Comparison of ENCODE assay signal across 11 mouse cellular contexts in genomic region chr12:117479680-117480079, GRCm38 (mm10). TPM values are rescaled to one million over a fixed set of nuclear protein-coding genes. Genes with fewer than 3 reads are reported as not detected.
DNase-seq lines count a peak whose midpoint lies in the region; ATAC-seq and TF ChIP-seq lines count a peak whose summit lies in the region.
"Had no signal": no experiment of that assay in that cellular context is flagged by ENCODE, and none has a peak within 500 bp of the region (broad histone marks: within the 10 kb centered on the region; RNA-seq: fewer than 3 reads in every experiment).

No protein-coding gene starts in this region.

- H3K36me3 ChIP-seq in forebrain, embryonic 11.5 days (ENCODE audit: control insufficient read depth, insufficient read depth, low read length): no peaks in the 10 kb centered on the region
- H3K36me3 ChIP-seq in forebrain, embryonic 14.5 days (ENCODE audit: control insufficient read depth, insufficient read depth, low read length): no peaks in the 10 kb centered on the region
- no peaks in the 10 kb centered on the region for H3K36me3 ChIP-seq in liver, embryonic 12.5 days
- H3K36me3 ChIP-seq in liver, embryonic 11.5 days (ENCODE audit: control insufficient read depth, insufficient read depth, low read length): no peaks in the 10 kb centered on the region
- no peaks in the 10 kb centered on the region for H3K36me3 ChIP-seq in lung, postnatal 0 days (ENCODE audit: insufficient read depth, low read length)
- H3K36me3 ChIP-seq: hindbrain, embryonic 12.5 days; liver, embryonic 13.5 days had no signal

- H3K4me1 ChIP-seq in forebrain, embryonic 11.5 days (replicated peaks; ENCODE audit: control insufficient read depth, insufficient read depth, low read length): no peaks in the 10 kb centered on the region; the same call in 1 of the 2 replicates
- H3K4me1 ChIP-seq in forebrain, embryonic 14.5 days (ENCODE audit: control insufficient read depth, insufficient read depth, low read length): peaks cover 5% of the 10 kb centered on the region
- no peaks in the 10 kb centered on the region for H3K4me1 ChIP-seq in liver, embryonic 12.5 days
- no peaks in the 10 kb centered on the region for H3K4me1 ChIP-seq in liver, embryonic 11.5 days (replicated peaks; ENCODE audit: control insufficient read depth, insufficient read depth, low read length)
- no peaks in the 10 kb centered on the region for H3K4me1 ChIP-seq in lung, postnatal 0 days (ENCODE audit: insufficient read depth, low read depth, low read length)
- H3K4me1 ChIP-seq: liver, embryonic 13.5 days had no signal

- TF ChIP-seq EP300 in lung, postnatal 0 days (IDR thresholded peaks at IDR 0.05): peak; percentile 57

- H3K9ac ChIP-seq in forebrain, embryonic 11.5 days (ENCODE audit: low read length): no peak overlapping the region
- H3K9ac ChIP-seq in forebrain, embryonic 14.5 days (ENCODE audit: low read length): no peak overlapping the region
- H3K9ac ChIP-seq in liver, embryonic 12.5 days: no peak overlapping the region
- no peak overlapping the region for H3K9ac ChIP-seq in liver, embryonic 11.5 days (ENCODE audit: low read depth, low read length)
- no peak overlapping the region for H3K9ac ChIP-seq in lung, postnatal 0 days (replicated peaks; ENCODE audit: low read depth)
- H3K9ac ChIP-seq: hindbrain, embryonic 12.5 days; liver, embryonic 13.5 days had no signal

- no peak overlapping the region for H3K4me2 ChIP-seq in forebrain, embryonic 11.5 days (ENCODE audit: low read depth, low read length, severe bottlenecking)
- no peak overlapping the region for H3K4me2 ChIP-seq in forebrain, embryonic 14.5 days (ENCODE audit: low read length)
- H3K4me2 ChIP-seq in liver, embryonic 12.5 days: 0 out of 2 replicates have a peak overlapping the region, but pooled peaks have one; percentile 1
- H3K4me2 ChIP-seq in liver, embryonic 11.5 days: no peak overlapping the region
- no peak overlapping the region for H3K4me2 ChIP-seq in lung, postnatal 0 days (replicated peaks; ENCODE audit: low read depth, low read length)
- H3K4me2 ChIP-seq: hindbrain, embryonic 12.5 days; liver, embryonic 13.5 days had no signal

- H3K27ac ChIP-seq in forebrain, embryonic 11.5 days (ENCODE audit: low read depth, low read length): no peak overlapping the region
- H3K27ac ChIP-seq in forebrain, embryonic 14.5 days (ENCODE audit: low read depth, low read length): no peak overlapping the region
- H3K27ac ChIP-seq in liver, embryonic 12.5 days: no peak overlapping the region
- no peak overlapping the region for H3K27ac ChIP-seq in liver, embryonic 11.5 days (ENCODE audit: low read depth, low read length)
- H3K27ac ChIP-seq in lung, postnatal 0 days (ENCODE audit: low read length): peak overlapping the region; percentile 15; the same call in 1 of the 2 replicates
- H3K27ac ChIP-seq: hindbrain, embryonic 12.5 days; liver, embryonic 13.5 days had no signal

- H3K27me3 ChIP-seq in forebrain, embryonic 11.5 days (ENCODE audit: control insufficient read depth, insufficient read depth, low read length): no peaks in the 10 kb centered on the region
- H3K27me3 ChIP-seq in forebrain, embryonic 14.5 days (replicated peaks; ENCODE audit: control insufficient read depth, insufficient read depth, low read length): no peaks in the 10 kb centered on the region
- H3K27me3 ChIP-seq in liver, embryonic 12.5 days (replicated peaks): no peaks in the 10 kb centered on the region; the same call in 1 of the 2 replicates
- H3K27me3 ChIP-seq in liver, embryonic 11.5 days (replicated peaks; ENCODE audit: control insufficient read depth, insufficient read depth, low read length): no peaks in the 10 kb centered on the region
- no peaks in the 10 kb centered on the region for H3K27me3 ChIP-seq in lung, postnatal 0 days (replicated peaks; ENCODE audit: insufficient read depth, low read length)
- H3K27me3 ChIP-seq: hindbrain, embryonic 12.5 days; liver, embryonic 13.5 days had no signal

- no peak overlapping the region for H3K4me3 ChIP-seq in forebrain, embryonic 11.5 days (ENCODE audit: low read depth, low read length)
- H3K4me3 ChIP-seq in forebrain, embryonic 14.5 days (ENCODE audit: low read depth, low read length): no peak overlapping the region
- H3K4me3 ChIP-seq in liver, embryonic 12.5 days: no peak overlapping the region
- H3K4me3 ChIP-seq in liver, embryonic 11.5 days (ENCODE audit: low read depth, low read length): no peak overlapping the region
- no peak overlapping the region for H3K4me3 ChIP-seq in lung, postnatal 0 days (ENCODE audit: low read depth, low read length)
- H3K4me3 ChIP-seq: hindbrain, embryonic 12.5 days; liver, embryonic 13.5 days had no signal

- DNase-seq in forebrain, embryonic 11.5 days (ENCODE audit: low spot score): peak; percentile 33
- no peak for DNase-seq in forebrain, embryonic 14.5 days (ENCODE audit: low spot score)
- DNase-seq in liver, embryonic 11.5 days (ENCODE audit: low spot score): no peak
- peak; percentile 44 for DNase-seq in lung, postnatal 0 days (ENCODE audit: low spot score)
- DNase-seq in left cerebral cortex, adult 8-10 months (ENCODE audit: low spot score in 2 of 2): no peak
- no peak for DNase-seq in urinary bladder, postnatal 10 days (ENCODE audit: low spot score)
- DNase-seq: liver, embryonic 13.5 days had no signal

- TF ChIP-seq CTCF in lung, postnatal 0 days (IDR thresholded peaks at IDR 0.05): no peak

- WGBS in forebrain, embryonic 11.5 days: 80% methylated on average over 7 of the region's 7 CpGs
- WGBS in forebrain, embryonic 14.5 days: 75% methylated on average over 7 of the region's 7 CpGs
- 10% methylated on average over 7 of the region's 7 CpGs for WGBS in liver, embryonic 12.5 days (ENCODE audit: insufficient replicate concordance)
- 35% methylated on average over 7 of the region's 7 CpGs for WGBS in liver, embryonic 11.5 days
- 39% methylated on average over 7 of the region's 7 CpGs for WGBS in lung, postnatal 0 days

- H3K9me3 ChIP-seq in forebrain, embryonic 11.5 days (ENCODE audit: control insufficient read depth, low read length): no peaks in the 10 kb centered on the region
- no peaks in the 10 kb centered on the region for H3K9me3 ChIP-seq in forebrain, embryonic 14.5 days (replicated peaks; ENCODE audit: control insufficient read depth, low read length)
- no peaks in the 10 kb centered on the region for H3K9me3 ChIP-seq in liver, embryonic 12.5 days (replicated peaks)
- no peaks in the 10 kb centered on the region for H3K9me3 ChIP-seq in liver, embryonic 11.5 days (ENCODE audit: control insufficient read depth, low read length)
- H3K9me3 ChIP-seq in lung, postnatal 0 days (ENCODE audit: low read length): no peaks in the 10 kb centered on the region
- H3K9me3 ChIP-seq: hindbrain, embryonic 12.5 days; liver, embryonic 13.5 days had no signal

- no peak for ATAC-seq in forebrain, embryonic 11.5 days (replicated peaks; ENCODE audit: low FRiP score)
- no peak for ATAC-seq in forebrain, embryonic 14.5 days
- ATAC-seq in liver, embryonic 12.5 days: peak; percentile 55; the same call in 1 of the 2 replicates
- no peak; the same call in 1 of the 2 replicates for ATAC-seq in liver, embryonic 11.5 days (replicated peaks; ENCODE audit: low FRiP score)
- ATAC-seq in granulocyte monocyte progenitor cell, adult 5-6 weeks (replicated peaks; ENCODE audit: poor library complexity, severe bottlenecking): peak; percentile 20
- peak; percentile 73 for ATAC-seq in lung, postnatal 0 days
- ATAC-seq: CD4-positive, CD25-positive, alpha-beta regulatory T cell, adult 4 months had no signal

RNA-seq across cellular contexts. Expression of gene Rapgef5, which starts 36.6 kb away (rescaled TPM):
- polyA plus RNA-seq in forebrain, embryonic 11.5 days (2014; fragmentation: Nextera tagmentation; extraction: Ambion mirVana): 7.9 and 8.3 TPM in 2 replicates
- 25.7 and 32.2 TPM in 2 replicates for polyA plus RNA-seq in forebrain, embryonic 14.5 days (2014; fragmentation: Nextera tagmentation; extraction: Ambion mirVana)
- polyA plus RNA-seq in liver, embryonic 12.5 days (2016; fragmentation: Nextera tagmentation; extraction: Ambion mirVana): 3.3 and 3.8 TPM in 2 replicates
- polyA plus RNA-seq in liver, embryonic 11.5 days (2014; fragmentation: Nextera tagmentation; extraction: Ambion mirVana): 2.4 and 2.6 TPM in 2 replicates
- total RNA-seq in granulocyte monocyte progenitor cell, adult 5-6 weeks (2014; fragmentation: Nextera tagmentation): 2.9 and 4.7 TPM in 2 replicates
- 4.7 and 7.5 TPM in 2 replicates for total RNA-seq in granulocyte monocyte progenitor cell, adult 5-6 weeks (2017)
- 47.4 and 52.1 TPM in 2 replicates for polyA plus RNA-seq in lung, postnatal 0 days (2015; fragmentation: Nextera tagmentation; extraction: Ambion mirVana)
- total RNA-seq in left cerebral cortex, adult 8-10 months (2022): 100 to 1,000 TPM; 136 to 139 (median 137) TPM

Comparison
In these comparisons a context has a peak if more than half of its experiments do, and no peak if none do; other contexts are left out.
1. ATAC-seq: peak in liver, embryonic 12.5 days (single experiment), granulocyte monocyte progenitor cell, adult 5-6 weeks (single experiment) and lung, postnatal 0 days (single experiment); none in forebrain, embryonic 11.5 days (single experiment), forebrain, embryonic 14.5 days (single experiment) and liver, embryonic 11.5 days (single experiment).
2. DNase-seq: peak in forebrain, embryonic 11.5 days (single experiment) and lung, postnatal 0 days (single experiment); none in forebrain, embryonic 14.5 days (single experiment), liver, embryonic 11.5 days (single experiment), left cerebral cortex, adult 8-10 months (0 of 2) and urinary bladder, postnatal 10 days (single experiment).